27 mouse cellular contexts compared by ENCODE assay signal in the genomic region with DNA sequence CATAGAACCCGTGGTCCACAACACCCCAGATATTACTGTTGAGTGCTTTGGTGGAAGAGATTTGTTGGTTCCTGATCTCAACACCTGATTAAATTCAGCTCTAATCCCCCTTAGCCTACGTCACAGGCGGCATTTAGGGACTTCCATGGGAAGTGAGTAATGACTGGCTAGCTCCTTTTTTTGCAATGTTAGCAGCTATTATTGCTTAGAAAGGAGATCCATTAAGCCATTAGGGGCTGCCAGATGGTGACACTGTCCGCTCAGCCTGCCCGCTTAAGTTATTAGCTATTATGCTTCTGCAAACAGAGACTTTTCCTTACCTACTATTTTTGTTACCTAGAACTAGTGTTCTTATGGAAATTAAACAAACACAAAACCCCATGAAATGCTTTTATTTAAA. TPM values are rescaled to one million over a fixed set of nuclear protein-coding genes. Genes with fewer than 3 reads are reported as not detected.
"Had no signal": no experiment of that assay in that cellular context is flagged by ENCODE, and none has a peak within 500 bp of the region (broad histone marks: within the 10 kb centered on the region; RNA-seq: fewer than 3 reads in every experiment).

No protein-coding gene starts in this region.

- H3K9ac ChIP-seq: heart, embryonic 12.5 days; hindbrain, embryonic 13.5 days; hindbrain, embryonic 15.5 days; kidney, embryonic 15.5 days; limb, embryonic 13.5 days; limb, embryonic 15.5 days; liver, embryonic 12.5 days; liver, embryonic 14.5 days had no signal

- H3K9me3 ChIP-seq: heart, embryonic 10.5 days; heart, embryonic 12.5 days; hindbrain, embryonic 13.5 days; hindbrain, embryonic 15.5 days; kidney, embryonic 15.5 days; limb, embryonic 13.5 days; limb, embryonic 15.5 days; liver, embryonic 12.5 days had no signal

- H3K27ac ChIP-seq: heart, embryonic 10.5 days; hindbrain, embryonic 13.5 days; hindbrain, embryonic 15.5 days; hindbrain, postnatal 0 days; kidney, embryonic 15.5 days; kidney, postnatal 0 days; limb, embryonic 13.5 days; limb, embryonic 15.5 days; liver, embryonic 12.5 days; liver, embryonic 14.5 days had no signal

- H3K4me1 ChIP-seq: heart, embryonic 10.5 days; heart, embryonic 12.5 days; hindbrain, embryonic 15.5 days; kidney, embryonic 15.5 days; limb, embryonic 13.5 days; limb, embryonic 15.5 days; liver, embryonic 12.5 days had no signal

- H3K36me3 ChIP-seq: heart, embryonic 10.5 days; heart, embryonic 12.5 days; hindbrain, embryonic 13.5 days; hindbrain, embryonic 15.5 days; kidney, embryonic 15.5 days; limb, embryonic 13.5 days; limb, embryonic 15.5 days; liver, embryonic 12.5 days had no signal

- H3K4me3 ChIP-seq: heart, embryonic 10.5 days; heart, embryonic 12.5 days; hindbrain, embryonic 13.5 days; hindbrain, embryonic 15.5 days; kidney, embryonic 15.5 days; limb, embryonic 13.5 days; limb, embryonic 15.5 days; liver, embryonic 12.5 days had no signal

- H3K27me3 ChIP-seq: hindbrain, embryonic 15.5 days; kidney, embryonic 15.5 days; limb, embryonic 13.5 days; limb, embryonic 15.5 days; liver, embryonic 12.5 days had no signal

- H3K4me2 ChIP-seq: heart, embryonic 12.5 days; hindbrain, embryonic 13.5 days; hindbrain, embryonic 15.5 days; kidney, embryonic 15.5 days; limb, embryonic 13.5 days; limb, embryonic 15.5 days; liver, embryonic 12.5 days had no signal

- ATAC-seq: hindbrain, postnatal 0 days; intestine, embryonic 16.5 days; liver, embryonic 12.5 days had no signal

- DNase-seq: gastrocnemius, postnatal 14 days; gastrocnemius, postnatal 36 days; heart, adult 18-20 months; heart, postnatal 10 days; heart, postnatal 36 days; kidney, adult 11 months; kidney, adult 2 months; kidney, adult 9 months; kidney, postnatal 14 days; kidney, postnatal 36 days; layer of hippocampus, adult 9-11 months; layer of hippocampus, postnatal 36 days; left cerebral cortex, postnatal 4 days had no signal

RNA-seq across cellular contexts. Expression of a gene that starts 35.7 kb away (rescaled TPM):
- total RNA-seq: hematopoietic stem cell, adult 5-6 weeks; liver, adult 2 months had no signal
- polyA plus RNA-seq: liver, adult 2 months; liver, embryonic 12.5 days had no signal
